Mouse (Mus musculus): ENCODE measurements at regions not wholly inside any gene's neighbourhood (a gene's known extent, or its start where the extent isn't known, plus 50 kb on each side); places are given as distances from the start of the nearest gene placed in this dataset.

- no peaks in the 10 kb centered on the region for H3K27me3 ChIP-seq
- H3K4me1 ChIP-seq, result peaks cover 5% of the 10 kb centered on the region; the same call in 1 of the 2 replicates
- peak overlapping the region; percentile 62 for H3K27ac ChIP-seq
- no peak for ATAC-seq (replicated peaks; ENCODE audit: low FRiP score)
- WGBS, result 85% methylated on average over 2 of the region's 2 CpGs
- no peaks in the 10 kb centered on the region for H3K36me3 ChIP-seq
- H3K4me3 ChIP-seq (replicated peaks), result no peak overlapping the region
- no peak overlapping the region for H3K9ac ChIP-seq
- H3K4me2 ChIP-seq, result no peak overlapping the region
- H3K9me3 ChIP-seq (replicated peaks), result no peaks in the 10 kb centered on the region
These were observed 50.8 kb upstream of the Frem1 start for GRCm38 (mm10) chr4:83102893-83103292.

DNA sequence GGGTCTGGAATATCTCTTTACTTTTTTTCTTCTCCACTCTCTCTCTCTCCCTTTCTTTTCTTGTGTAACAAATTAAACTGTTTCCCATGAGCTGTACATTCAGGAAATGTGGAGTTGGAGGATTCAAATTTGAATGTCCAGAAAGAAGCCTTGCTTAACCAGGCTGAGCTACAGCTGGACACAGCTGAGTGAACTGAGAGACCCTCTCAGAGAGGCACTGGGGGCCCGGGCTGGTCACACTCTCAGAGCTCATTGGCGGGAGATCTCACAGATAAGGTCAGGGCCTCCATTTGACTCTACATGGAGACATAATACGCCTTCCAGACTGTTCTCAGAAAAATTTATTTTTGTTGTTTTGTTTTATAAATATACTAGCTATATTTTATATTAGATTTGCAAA, 49.9 kb upstream of the Frem1 start:
- no peak overlapping the region for H3K4me2 ChIP-seq
- peaks cover 5% of the 10 kb centered on the region; the same call in 1 of the 2 replicates for H3K4me1 ChIP-seq
- H3K27ac ChIP-seq, result peak overlapping the region; percentile 65
- H3K9me3 ChIP-seq (replicated peaks), result no peaks in the 10 kb centered on the region
- 37% methylated on average over 3 of the region's 3 CpGs for WGBS
- peak; percentile 71; the same call in 1 of the 2 replicates for ATAC-seq (replicated peaks; ENCODE audit: low FRiP score)
- no peaks in the 10 kb centered on the region for H3K27me3 ChIP-seq
- H3K9ac ChIP-seq, result no peak overlapping the region
- no peak overlapping the region for H3K4me3 ChIP-seq (replicated peaks)
- H3K36me3 ChIP-seq, result no peaks in the 10 kb centered on the region
